Mouse (Mus musculus) T-helper 2 cell (primary cell): ENCODE results near the gene Dact1.

Source experiments
- in situ Hi-C: fragments of 300-600 bp; cut with MboI, MseI; formaldehyde crosslinking; loops from one replicate; pipeline ENCODE4 v1.15.1; 2025; ENCODE audit warnings: high pct_unique_total_duplicates

The Dact1 gene

DNA sequence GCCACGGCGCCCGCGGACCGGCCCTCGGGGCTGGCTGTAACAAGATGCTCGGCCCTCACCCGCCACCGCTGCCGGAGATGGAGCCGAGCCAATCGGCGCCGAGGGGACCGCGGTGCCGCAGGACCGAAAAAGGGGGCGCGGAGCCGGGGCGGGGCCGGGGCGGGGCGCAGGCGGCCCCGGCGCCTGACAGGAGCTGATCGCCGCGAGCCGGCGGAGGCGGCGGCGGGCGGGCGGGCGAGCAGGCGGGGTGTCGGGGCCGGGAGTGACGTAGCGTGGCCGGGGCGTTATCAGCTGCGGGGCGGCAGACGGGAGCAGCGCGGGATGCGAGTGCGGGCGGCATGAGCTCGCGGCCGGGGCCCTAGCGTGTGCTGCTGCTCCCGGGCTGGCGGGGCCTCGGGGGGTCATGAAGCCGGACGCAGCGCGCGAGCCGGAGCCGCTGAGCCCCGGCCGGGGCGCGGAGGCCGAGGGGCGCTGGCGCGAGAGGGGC is at the start of gene Dact1:
Gene Dact1 (plus strand): TSS at position 304 of the 487 bp plus-strand sequence.
- in situ Hi-C loops = no loop called here

DNA sequence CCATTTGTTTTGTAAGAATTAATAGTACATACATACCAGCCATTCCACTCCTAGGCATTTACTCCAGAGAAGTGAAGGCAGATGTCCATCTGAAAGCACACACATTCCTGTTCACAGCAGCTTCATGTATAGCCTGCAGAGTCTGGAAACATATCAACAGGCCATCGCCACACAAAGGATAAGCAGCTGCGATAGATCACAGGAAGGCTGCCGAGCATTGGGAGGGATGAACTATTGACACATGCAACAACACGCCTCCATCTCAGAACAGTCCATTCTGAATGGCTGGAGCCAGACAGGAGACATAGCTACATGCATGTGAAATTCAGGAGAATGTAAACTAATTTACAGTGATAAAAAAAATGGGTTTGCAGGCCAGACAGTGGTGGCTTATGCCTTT is 45.5 kb upstream of the Dact1 start:
- in situ Hi-C loops = no loop called here

DNA sequence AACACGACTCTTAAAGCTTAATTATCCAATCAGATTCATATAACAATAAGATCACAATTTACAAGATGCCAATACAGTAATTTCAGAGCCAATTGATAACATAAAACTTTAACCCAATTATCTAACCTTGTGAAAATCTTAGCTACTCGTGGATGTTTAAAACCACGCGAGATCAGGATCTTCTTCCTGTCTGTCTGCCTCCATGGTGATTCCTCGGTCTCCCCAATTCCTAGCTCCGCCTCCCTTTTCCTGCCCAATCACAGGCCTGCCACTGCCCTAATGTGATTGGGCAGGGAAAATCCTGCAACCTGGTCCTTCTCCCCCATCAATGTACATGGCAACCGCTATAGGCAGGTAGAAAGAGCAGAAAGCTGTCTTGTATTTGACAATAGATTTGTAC is 40.3 kb upstream of the Dact1 start:
- in situ Hi-C loops = no loop called here

DNA sequence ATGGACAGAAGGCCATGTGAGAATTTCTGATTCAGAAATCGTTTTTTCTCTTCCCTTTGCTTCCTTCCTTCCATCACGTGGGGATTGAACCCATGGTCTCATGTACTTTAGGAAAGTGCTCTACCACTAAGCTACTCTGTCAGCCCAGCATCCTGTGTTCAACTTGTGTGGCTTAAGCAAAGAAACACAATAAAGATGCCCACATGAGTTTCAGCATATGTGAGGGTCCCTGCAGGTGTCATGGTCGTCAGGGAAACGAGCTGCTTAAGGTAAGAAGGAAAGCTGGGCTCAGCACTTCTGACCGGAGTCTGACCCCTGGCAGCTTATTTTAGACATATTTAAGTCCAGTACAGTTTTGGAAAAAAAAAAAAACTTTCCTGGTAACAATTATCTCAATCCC is 38.6 kb upstream of the Dact1 start:
- in situ Hi-C loops = no loop called here

DNA sequence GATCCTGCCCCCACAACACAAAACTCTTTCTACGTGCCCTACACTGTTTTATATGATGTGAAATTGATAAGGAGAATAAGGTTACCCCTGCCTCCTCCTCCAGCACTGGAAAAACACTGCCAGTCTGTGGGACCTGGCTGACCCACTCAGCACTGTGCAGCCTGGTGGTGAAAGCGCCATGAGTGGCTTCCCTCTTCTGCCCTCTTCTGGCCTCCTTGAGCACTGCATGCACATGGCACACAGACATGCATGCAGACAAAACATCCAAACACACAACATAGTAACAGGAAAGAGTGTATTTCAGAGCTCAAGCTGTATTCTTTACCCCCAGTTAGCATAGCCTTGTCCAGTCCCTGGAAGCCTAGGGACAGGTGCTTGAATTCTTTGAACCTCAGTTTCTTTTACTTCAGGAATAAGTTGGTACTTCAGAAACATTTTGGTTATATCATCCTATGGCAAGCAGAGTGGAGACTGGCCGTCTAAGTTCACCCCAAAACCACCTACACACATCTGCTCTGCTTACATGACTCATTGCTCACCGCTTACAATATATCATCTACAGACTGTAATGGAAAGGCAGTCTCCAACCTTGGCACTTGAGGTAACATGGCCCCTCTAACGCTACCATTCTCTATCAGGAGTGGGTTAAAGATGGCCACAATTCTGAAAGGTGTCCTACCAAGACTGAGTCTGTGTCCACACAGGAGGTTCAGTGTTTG is 35.0 kb upstream of the Dact1 start:
- in situ Hi-C loops = no loop called here

DNA sequence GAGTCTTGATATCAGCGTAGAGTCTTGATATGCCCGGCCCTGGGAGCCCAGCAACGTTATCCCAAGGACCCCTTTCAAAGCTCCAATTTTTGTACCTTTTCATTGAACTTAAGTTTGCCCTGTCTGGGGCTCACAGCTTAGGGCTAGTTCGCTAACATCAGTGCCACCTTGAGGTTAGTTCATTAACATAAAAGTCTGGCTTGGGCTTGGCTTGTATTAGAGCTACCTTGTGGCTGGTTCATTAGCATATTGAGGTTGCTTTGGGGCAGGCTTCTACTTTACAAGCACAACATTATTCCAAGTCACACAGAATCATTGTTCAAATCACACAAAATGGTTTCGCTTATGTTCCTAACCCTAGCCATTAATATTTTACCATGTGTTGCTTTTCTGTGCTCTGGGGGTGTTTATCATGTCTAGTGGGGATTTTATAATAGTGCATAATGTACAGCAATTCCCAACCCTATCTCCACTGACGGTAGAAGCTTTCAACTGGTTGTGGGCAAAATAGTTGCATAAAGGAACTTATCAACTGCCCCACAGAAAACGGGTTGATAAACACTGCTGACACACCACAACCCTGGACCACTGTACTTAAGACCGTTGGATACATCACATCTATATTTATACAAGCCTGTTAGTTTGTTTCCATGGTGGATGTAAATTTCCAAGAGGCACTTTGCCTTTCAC is 33.6 kb upstream of the Dact1 start:
- in situ Hi-C loops = no loop called here

DNA sequence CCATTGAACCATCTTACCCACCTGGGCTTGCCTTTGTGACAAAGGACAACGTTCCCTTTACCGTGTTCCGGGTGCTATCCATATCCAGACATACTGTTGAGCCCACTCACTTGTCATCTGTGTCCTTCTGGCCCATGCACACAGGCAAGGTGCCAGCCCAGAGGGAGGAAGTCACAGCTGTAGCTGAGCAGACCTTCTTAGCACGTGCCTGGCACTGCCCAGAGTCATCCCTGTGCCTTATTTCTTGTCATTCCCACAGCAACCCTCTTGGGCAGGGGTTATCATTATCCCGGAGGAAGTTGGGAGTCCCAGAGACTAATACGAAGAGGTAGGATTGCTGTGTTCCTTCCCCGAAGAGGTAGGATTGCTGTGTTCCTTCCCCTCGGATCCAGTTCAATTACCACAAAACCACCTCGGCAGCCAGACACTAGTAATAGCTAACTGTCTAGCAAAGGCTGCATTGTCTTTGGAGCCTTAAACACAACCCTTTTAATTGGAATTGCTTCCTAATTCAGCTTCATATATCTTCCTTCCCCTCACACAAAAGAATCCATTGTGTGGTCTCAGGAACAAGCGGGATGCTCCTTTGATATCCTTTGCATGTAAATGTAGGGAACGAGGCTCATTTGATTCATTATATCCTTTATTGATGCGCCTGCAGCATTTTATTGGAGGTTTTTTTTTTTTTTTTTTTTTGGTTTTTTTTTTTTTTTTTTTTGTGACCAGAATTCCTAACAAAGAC is 30.0 kb upstream of the Dact1 start:
- in situ Hi-C loops = no loop called here

DNA sequence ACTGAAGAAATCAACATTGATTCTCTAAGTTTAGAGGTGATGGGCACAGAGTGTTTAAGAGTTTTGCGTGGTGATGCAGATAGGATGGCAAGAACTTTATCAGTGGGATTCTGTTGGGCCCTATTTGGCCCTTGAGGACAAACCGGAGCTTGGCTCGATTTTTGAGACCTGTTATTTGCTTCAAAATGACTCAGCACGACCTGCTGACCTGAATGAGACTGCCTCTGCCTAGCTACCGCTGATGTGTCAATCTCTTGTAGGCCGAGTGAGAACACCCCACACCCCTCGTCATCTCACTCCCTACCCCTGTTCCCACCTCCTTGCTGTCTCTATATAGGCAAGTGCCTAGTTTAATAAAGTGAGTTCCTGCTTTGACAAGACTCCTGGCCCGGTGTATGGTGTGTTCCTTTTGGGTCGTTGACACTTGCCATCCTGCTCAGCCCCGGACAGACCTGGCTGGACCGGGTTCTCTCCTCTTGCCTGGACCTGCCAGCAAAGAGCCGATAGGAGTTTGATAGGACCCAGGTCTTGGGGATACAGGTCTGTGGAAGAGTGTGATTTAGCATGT is 28.4 kb upstream of the Dact1 start:
- in situ Hi-C loops = no loop called here

DNA sequence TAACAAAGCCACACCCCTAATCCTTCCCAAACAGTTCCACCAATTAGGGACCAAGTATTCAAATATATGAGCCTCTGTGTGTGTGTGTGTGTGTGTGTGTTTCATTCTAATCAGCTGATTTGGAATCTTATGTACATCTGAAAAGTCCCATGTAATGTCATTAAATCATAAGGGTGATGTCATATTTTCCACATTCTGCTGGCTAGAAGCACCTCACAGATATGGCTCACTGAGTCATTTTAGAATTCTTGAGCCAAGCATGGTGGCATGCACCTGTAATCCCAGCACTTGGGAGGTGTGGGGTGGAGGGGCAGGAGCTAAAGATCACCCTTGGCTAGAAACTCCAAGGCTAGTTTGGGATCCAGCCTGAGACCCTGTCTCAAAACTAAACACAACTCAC is 24.3 kb upstream of the Dact1 start:
- in situ Hi-C loops = no loop called here

DNA sequence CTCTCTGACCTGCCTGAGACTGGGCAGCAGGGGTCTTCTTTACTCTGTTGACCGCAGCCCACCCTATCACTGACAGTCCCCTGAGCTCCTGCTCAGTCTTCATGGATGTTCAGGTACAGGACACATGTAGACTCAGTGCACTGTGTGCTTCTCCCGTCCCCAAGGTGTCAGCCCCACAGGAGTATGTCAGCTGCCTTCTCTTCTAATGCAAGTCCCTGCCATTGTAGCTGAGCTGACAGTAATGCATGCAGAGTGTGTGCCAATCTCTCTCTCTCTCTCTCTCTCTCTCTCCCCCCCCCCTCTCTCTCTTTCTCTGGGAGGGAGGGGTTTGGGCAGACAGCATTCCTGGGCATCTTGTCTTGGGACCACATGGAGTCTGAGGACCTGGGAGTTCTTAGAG is 19.2 kb upstream of the Dact1 start:
- in situ Hi-C loops = no loop called here

DNA sequence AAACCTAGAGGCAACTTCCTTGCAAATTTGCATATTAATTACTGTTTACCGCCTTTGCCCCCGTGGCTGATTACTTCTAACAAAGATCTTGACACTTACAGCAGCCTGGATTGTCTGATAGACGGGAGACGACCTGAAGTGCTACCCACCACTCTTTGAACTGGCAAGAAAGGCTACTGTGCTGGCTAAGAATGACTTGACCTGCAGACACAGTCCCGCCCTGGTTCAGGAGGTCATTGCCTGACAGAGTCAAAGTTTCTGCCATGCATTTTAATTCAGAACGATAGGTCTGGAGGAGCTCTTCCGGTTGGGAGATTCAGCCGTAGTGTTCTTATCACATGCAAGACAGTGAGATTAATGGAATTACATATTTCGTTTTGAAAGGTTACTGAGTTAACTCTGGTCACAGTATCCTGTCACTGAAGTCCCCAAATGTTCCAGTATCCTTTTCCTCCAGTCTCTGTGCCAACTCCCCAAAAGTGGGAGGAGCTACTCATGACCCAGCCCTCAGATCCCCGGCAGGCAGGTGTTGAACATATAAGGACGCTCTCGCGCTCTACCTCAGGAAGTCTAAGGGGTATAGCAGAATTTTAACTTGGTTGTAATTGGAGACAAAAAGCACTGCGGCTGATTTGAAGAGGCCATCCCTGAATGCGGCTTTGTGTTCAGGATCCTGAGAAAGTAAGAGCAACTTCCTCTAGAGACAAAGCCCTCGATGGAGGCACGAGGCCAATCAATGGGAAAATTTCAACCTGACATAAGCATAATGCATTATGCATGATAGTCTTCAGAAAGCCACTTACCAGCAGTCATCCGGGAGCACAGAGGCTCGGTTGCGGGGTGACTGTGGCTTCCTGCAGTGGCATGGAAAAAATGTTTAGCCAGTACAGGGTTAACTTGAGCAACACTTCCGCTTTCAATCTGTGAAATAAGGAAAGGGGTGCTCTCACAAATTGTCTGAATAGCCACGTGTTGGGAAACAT is 15.4 kb upstream of the Dact1 start:
- in situ Hi-C loops = no loop called here

DNA sequence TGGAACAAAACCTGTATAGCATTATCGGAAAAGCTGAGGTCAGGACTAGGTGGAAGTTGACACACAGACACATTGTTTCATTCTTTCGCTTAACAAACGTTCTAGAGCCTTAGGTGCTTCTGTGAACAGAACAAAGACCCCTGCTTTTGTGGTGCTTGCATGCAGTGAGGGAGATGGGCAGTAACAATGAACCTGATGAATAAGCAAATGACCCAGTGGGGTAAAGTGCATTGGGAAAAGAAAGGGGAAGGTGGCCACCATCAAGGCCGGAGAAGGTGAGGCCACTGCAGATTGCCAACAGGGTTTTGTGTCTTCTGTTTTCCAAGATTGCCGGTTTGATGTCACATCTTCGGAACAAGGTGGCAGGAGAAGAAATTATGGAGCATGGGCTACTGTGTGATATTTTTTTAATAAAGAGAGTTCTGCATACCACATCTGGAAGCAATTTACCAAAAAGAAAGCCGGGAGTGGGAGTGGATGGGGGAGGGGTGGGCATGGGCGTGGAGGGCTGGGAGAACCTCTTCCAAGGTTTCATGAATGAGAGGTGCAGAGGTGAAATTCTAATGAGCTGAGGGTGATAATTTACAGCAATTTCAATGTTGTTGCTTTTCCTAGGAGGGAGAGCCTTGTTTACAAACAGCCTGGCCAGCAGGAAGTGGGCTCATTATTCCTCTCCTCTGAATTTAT is 12.7 kb upstream of the Dact1 start:
- in situ Hi-C loops = no loop called here

DNA sequence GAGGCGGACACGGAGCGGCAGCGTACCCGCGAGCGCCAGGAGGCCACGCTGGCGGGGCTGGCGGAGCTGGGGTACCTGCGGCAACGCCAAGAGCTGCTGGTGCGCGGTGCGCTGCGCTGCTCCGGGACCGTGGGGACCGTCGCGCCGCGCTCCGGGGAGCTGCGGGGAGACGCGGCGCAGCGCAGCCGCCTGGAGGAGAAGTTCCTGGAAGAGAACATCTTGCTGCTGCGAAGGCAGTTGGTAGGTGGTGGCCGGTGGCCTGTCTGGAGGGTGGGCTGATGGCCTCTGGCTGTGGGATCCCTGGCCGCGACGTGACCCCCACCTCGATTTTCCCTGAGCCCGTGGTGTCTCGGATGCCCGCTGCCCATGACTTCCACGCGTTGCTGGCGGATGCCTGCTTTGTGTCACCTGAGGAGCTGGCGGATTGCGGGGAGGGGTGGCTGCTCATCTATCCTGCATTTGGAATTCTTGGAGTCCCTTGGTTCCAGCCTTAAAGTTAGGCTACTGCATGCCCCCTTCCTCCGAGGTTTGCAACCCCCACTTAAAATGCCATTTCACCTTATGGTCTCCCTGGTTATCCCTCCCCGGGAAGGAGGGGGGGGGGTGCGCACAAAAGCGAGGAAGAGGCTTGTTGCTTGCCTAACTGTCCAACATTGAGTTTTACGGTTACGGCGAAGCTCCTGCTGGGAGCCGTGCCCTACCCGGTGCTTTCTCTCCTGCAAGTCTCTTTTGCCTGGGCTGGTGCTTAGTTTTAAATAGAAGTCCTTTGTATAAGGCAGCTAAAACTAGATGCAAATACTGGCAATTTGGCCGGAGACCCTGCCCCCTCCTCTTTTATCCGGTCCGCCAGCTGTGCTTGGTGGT is 616 bp downstream of the Dact1 start:
- in situ Hi-C loops = no loop called here

DNA sequence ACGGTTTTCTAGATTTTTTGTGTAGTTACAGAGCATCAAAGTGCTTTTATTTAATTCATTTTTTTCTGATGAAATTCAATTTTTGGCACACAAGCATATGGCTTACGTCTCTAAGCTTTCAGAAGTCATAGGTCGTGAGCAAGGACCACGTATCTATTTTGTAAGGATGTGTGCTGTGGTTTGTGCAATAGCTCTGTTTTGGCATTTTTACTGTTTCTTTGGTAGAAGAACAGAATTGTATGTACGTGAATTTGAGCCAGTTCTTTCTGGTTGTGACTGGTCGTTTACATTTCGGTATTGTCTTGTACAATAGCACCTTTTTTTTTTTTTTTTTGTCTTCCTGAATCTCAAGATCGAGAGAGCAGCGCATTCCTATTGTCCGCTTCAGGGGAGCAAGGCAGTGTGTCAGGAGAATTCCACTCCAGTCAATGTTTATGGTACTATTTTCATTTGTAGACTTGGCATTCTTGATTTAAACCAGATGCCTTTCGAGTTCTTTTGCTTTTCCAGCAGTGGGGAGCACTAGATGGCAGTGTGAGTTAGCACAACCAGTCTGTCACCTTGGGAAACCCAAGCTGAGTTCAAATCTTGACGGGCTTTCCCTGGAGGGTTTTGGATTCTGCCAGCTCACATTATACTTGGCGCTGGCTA is 1.7 kb downstream of the Dact1 start:
- in situ Hi-C loops = no loop called here

DNA sequence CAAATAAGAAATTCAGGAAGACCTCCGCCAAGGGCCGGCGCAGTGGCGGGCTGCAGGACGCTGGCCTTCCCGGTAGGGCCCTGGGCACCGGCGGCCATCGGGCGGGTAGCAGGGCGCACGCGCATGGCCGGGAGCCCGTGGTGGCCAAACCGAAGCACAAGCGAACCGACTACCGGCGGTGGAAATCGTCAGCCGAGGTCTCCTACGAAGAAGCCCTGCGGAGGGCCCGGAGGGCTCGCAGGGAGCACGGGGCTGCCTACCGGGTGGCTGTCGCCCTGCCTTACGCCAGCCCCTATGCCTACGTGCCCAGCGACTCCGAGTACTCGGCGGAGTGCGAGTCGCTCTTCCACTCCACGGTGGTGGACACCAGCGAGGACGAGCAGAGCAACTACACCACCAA is 8.6 kb downstream of the Dact1 start:
- in situ Hi-C loops = no loop called here

DNA sequence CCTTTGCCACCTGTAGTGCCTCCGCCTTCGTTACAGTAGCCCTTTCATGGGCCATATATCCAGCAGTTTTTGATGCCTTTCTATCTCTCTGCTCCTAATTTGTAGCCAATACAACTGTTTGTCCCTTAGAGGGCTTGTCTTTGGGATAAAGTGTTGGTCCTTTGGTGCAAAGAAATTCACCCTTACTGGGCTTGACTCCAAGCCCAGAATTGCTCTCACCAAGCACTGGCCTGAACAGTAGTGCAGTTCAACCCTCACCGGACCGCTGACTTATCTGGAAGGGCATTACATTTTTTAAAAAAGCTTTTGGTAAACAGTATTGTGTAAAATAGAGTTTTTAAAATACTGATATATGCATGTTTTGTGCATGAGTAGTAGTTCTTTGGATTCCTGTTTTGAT is 9.9 kb downstream of the Dact1 start:
- in situ Hi-C loops = no loop called here

DNA sequence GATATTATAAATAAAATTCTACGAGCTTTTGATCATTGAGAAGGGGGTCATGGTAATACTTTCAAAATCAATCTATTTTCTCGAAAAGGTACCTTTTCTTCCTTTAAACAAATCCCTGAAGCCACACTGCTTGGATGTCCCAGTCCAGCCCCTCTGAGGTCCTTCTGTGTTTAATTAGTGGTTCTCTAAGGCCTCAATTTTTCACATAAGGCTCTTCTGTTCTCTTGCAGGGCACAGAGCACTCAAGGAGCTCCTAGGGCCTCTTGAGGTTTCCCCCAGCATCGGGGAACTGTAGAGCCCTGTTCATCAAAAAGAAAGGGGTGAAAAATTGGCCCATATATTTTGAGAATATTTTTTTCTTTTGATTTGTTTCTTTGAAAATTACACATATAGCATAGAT is 23.0 kb downstream of the Dact1 start:
- in situ Hi-C loops = no loop called here

DNA sequence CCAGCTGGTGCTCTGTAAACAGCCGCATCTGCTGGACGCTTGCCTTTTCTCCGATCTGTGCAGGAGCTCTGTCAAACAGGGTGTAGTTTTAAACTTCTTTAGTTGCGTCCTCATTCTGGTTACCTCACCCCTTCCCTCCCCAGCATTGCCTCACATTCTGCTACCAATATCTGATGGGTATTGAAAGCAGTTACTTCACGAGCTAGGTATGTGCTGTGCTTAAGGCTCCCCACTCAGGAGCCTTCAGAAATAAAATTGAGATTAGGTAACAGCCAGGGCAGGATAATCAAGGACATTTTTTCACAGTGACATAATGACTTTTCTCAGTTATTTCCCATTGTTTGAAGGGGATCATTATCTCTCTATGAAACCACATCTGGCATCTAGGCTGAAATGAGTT is 23.9 kb downstream of the Dact1 start:
- in situ Hi-C loops = no loop called here

DNA sequence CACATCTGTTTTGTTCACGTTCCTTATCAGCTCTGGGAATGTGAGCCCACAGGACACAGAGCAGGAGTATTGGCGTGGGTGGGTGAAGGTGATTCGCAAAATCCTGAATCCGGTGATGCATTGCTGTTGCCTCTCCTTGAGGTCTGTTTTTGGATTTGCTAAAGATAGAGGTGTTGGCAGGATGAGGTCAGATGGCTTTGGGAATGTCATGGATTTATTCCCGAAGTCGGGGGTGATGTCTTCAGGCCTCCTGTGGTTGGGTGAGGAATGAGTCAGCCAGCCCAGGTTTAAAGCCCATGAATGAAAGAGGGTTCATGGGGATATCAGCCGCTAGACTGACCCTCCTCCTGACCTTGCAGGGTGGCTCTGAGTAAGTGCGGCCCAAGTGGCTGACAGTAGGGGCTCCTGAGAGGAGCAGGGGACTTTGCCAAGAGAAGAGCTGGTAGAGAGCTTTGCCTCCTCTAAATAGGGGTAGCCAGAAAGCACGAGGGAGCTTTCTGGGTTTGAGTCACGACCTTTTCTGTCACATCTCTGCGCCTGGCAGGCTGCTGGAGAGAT is 27.4 kb downstream of the Dact1 start:
- in situ Hi-C loops = no loop called here
